Mouse (Mus musculus) layer of hippocampus, adult 18-20 months (tissue): ENCODE measurements around the gene Flnb. TPM values are rescaled to one million over a fixed set of nuclear protein-coding genes. Genes with fewer than 3 reads are reported as not detected.
A peak's percentile ranks its signal among the peaks of the same experiment; 100 is the strongest.

Source experiments
- DNase-seq, 2 experiments: peaks; one replicate each; pipeline ENCODE4 v3.0.0; 2022; ENCODE audit warnings: low spot score in 2 of 2
- total RNA-seq, 2 experiments: library from RNA; stranded (reverse); gene quantifications; 2 replicates each; pipeline ENCODE4 v1.2.3; 2021

Flnb gene
- total RNA-seq, 2 experiments from 2014 or later = 40.3 to 62.2 TPM

DNA sequence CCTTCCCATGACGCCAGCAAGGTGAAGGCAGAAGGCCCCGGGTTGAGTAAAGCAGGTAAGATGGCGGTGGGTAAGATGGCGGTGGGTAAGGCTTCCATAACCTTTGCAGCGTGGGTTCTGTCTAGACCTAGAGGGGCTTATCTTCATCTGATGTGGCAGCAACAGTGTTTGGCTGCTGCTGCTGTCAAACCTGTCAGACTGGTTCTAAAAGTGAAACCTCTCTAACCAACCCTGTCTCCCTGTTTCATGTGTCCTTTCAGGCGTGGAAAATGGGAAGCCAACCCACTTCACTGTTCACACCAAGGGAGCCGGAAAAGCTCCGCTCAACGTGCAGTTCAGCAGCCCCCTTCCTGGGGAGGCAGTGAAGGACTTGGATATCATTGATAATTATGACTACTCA lies 78.4 kb downstream of the Flnb start:
- no peak for DNase-seq

- no peak for DNase-seq
Measured at GRCm38 (mm10) chr14:7896699-7897098, 78.9 kb downstream of the Flnb start.

GRCm38 (mm10) chr14:7899986-7900385 lies 82.2 kb downstream of the Flnb start:
- DNase-seq = no peak

GRCm38 (mm10) chr14:7900481-7901049 lies 82.8 kb downstream of the Flnb start:
- peak; percentile 31 to 53 for DNase-seq

DNA sequence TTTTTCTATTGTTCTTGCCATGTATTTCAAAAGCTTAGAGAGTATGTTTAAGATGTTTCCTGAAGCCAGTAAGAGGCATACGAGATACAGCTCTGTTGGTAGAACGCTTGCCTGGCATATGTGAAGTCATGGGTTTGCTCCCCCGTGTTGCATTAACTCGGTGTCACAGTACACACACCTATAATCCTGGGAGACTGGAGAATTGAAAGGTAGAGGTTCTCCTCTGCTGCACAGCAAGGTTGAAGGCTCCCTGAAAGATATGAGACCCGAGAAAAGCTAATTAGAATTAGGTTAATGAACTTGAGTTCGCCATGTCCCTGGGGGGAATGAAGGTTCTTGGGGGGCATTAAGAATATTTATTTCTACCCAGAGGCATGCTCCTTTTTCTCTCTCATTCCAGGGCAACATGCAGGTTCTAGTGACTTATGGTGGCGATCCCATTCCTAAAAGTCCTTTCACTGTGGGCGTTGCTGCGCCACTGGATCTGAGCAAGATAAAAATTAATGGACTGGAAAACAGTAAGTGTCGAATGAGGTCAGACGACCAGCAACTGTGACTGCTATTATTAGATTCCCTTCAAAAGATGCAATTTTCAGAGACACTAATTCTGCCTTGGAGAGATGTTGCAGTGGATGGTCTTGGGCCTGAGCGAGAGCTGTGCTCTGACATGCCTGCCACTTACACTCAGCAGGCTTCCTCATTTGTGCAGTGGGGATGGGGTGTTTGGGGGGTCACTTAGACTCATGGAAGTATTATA lies 83.9 kb downstream of the Flnb start:
- DNase-seq = no peak

DNA sequence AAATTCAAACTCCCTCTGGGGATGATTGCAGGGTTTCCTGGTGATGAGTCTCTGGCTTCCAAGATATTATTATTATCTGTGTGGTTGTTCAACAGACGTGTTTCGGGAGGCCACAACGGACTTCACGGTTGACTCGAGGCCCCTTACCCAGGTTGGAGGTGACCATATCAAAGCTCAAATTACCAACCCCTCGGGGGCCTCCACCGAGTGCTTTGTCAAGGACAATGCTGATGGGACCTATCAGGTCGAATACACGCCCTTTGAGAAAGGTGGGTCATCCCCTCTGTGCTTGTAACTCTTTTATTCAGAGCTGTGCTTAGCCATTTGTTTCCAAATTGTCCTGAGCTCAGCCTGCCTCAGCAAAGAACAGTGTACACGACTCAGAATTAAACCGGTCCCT lies 89.3 kb downstream of the Flnb start:
- no peak for DNase-seq

- DNase-seq = no peak
Measured at GRCm38 (mm10) chr14:7909472-7909871, 91.7 kb downstream of the Flnb start.

DNA sequence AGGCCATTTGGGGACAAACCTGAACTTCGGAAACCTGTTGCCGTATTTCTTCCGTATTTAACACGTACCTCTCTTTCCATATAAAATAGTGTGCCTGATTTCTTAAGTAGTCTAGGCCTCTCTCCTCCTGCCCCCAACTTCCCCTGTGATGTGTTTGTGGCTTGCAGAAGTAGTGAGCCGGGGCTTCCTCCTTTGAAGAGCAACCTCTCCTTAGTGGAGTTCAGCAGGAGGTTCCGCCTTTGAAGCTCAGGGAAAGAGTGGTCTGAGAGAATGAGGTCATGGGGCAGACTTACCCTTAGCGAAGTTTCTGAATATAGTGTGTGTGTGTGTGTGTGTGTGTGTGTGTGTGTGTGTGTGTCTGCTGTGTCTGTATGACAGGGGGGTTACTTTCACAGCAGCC lies 96.1 kb downstream of the Flnb start:
- no peak for DNase-seq

GRCm38 (mm10) chr14:7914461-7914860 lies 96.7 kb downstream of the Flnb start:
- no peak for DNase-seq

DNA sequence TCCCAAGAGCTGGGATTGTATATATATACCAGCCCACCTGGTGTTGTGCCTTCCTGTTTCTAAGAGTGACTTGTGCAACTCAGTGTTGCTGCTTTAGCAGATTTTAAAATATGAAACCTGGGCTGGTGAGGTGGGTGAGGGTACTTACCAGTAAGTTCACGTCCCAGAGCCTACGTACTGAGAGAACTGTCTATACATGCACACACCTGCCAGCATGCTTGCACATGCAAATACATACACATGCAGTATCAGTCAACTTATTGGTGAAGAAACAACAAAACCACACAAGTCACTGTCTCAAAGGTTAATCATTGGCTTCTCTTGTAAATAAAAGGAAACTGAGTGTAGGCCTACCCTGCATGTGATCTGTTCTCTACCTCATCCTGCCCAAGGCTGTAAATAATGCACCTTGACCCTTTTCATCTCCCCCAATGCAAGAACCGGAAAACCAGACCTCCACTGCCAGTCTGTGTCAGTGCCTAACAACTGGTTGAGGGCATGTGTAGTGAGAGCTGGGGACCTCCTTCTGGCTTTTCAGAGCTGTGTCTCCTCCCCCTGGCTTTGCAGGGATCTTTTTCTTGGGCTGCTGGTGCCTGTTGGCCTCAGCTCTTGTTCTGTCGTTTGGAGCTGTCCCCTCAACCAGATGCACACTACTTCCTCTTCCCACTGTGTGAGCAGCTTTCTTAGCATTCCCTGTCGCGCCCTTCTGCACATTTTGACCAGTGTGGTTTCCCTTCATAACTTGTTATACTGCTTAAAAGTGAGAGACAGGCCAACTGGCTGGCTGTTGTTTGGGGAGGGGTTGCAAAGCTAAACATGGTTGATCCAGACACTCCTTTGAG lies 100.6 kb downstream of the Flnb start:
- DNase-seq = no peak

DNA sequence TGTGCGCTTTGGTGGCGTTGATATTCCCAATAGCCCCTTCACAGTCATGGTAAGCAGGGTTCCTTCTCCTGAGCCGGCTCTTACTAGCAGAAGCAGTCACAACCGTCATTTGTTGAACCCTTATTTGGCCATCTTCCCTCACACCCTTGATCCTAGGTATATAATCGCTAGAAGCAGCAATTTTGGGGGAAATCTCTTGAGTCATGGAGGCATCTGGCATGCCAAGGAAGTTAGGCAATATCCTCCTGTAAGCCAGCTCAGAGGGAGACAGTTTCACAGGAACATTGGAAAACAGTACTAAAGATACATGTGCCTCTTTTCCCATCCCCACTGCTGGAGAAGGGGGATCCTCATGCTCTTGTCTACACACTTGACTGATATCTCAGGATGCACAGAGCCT lies 101.6 kb downstream of the Flnb start:
- no peak for DNase-seq

DNA sequence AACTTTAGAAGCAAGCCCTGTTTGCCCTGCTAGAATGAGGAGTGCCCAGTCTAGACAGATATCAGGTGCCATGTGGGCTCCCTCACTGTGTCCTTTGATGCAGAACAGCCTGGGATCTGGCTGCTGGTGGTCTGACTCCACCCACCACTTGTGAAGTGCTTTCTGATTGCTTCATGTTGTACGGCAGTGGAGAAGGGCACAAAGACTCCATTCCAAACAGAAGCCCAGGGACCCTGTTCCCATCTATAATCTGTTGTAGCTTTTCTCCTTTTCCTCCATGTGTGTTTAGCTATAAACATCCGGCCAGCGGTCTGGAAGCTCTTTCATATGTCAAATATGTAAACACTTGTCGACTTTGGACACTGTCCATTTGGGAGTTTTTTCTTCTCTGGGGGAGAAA lies 102.2 kb downstream of the Flnb start:
- DNase-seq = no peak

GRCm38 (mm10) chr14:7921459-7921858 lies 103.7 kb downstream of the Flnb start:
- DNase-seq = no peak

- no peak for DNase-seq
Measured at GRCm38 (mm10) chr14:7923635-7924034, 105.9 kb downstream of the Flnb start.

GRCm38 (mm10) chr14:7928362-7928761 lies 110.6 kb downstream of the Flnb start:
- no peak for DNase-seq

GRCm38 (mm10) chr14:7929029-7929428 lies 111.3 kb downstream of the Flnb start:
- DNase-seq = no peak

- no peak for DNase-seq
Measured at GRCm38 (mm10) chr14:7932151-7932550, 114.4 kb downstream of the Flnb start.

DNA sequence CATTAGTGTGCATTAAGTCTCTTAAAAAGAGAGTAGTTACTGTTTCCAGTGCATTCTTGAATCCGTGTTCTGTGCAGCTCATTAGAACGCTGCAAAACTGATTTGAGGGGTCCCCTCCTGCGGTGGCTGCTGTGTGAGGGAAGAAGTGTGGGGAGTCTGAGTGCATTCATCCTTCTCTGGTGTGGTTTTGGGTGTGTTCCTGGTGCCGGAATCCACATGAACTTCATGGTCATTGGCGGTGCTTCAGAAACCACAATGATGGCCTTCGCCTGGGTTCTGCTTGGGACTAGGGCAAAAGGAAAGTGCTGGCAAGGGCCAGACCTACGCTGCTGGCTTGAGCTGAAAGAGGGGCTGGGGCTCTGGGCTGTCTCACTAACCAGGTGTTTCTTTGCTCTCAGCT lies 116.4 kb downstream of the Flnb start:
- no peak for DNase-seq

DNA sequence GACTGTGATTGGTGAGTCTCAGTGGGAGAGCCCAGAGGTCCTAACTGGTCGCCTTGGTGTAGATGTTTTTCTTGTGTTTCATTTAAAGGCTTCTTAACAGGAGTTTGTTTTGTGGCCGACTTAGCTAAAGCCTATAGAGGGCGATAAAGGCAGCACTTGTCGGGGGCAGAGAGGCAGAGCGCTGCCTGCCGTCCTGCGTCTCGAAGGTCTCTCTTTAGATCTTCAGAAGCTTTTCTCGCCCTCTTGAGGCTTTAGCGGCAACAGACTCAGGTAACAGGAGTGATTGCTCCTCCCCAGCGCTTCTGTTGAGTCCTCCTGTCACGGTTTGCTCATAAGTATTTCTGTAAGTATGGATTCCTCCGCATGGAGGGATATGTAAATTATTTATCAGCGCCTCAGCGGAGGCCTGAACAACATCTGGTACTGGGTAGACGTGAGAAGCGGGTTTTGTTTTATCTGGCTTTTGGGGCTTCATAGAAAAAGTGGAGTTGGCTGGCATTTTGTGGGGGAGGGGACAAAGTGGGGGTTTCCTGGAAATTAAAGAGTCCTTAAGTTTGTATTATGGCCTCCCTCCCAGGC lies 119.4 kb downstream of the Flnb start:
- peak in 1 of 2 experiments; percentile 23 for DNase-seq

DNA sequence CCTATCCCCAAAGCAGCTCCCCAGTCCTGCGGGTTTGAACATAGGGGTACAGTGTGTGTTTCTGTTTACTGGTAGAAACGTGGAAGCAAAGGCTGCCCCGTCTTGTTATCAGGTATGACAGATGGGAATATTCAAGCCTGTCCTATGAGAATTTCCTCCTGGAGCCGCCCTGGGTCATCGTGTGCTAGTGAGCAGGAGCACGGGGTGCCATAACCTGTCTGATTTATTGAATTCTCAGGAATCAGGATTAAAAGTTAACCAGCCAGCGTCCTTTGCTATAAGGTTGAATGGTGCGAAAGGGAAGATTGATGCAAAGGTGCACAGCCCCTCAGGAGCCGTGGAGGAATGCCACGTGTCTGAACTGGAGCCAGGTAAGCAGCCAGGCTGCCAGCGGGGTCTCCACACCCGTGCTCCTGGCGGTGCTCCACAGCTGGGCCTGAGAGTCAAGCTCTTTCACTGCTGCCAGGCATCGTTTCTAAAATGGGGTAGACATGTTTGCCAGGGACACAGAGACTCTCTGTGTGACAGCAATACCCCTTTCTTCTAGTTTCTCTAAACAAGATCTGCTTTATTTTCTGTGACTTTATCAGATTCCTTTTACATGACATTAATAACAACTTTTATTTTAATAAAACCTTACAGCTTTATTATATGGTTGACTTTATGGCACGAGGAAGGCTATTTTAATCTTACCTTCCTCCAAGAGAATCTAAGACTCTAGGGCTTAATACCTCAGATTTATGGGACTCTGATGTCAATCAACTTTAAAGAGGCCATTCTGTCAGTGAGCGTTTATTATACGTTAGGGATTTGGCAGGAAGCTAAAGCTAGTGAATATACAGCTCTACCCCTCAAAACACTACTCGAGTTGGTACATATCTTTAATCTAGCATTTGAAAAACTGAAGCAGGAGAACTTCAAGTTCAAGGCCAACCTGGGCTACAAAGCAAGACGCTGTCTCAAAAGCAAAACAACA lies 121.3 kb downstream of the Flnb start:
- DNase-seq = peak in 1 of 2 experiments; percentile 29

DNA sequence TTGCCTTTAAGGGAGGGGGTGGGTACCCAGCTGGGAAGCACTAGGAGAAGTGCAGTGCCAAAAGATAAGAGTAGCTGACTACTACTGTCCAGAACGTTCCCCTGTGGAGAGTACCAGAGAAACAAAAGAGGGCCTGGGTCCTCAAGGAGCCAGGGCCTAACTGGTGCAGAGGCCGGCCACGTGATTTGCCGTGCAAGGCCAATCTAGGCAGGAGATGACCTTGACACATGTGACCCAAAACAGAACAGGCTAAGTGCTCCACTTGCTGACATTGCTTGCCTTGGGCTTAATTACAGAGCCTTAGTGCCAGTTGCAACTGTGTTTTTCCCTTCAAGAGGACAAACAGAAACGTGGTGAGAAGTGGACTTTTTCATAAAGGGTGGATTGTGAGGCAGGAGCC lies 123.7 kb downstream of the Flnb start:
- no peak for DNase-seq
